Mouse (Mus musculus): ENCODE data around the gene Vmn2r94. TPM values are rescaled to one million over a fixed set of nuclear protein-coding genes. Genes with fewer than 3 reads are reported as not detected.

Vmn2r94 gene
- polyA plus RNA-seq (2014; fragmentation: Illumina TruSeq; extraction: RNeasy Lipid Tissue Mini Kit (QIAGEN cat#74804); ENCODE audit: low read depth, low replicate concordance) = not detected

GRCm38 (mm10) chr17:18277656-18278055, at the start of gene Vmn2r94:
Gene Vmn2r94 (minus strand): TSS chr17:18277756.

GRCm38 (mm10) chr17:18297799-18298198, 20.2 kb upstream of the Vmn2r94 start, which contains the start of gene Vmn2r93:
Gene Vmn2r93 (plus strand): TSS chr17:18298099.

Other genes starting within 250 kb of the Vmn2r94 start
- not detected for gene Vmn2r124, start 228.3 kb downstream of the Vmn2r94 start, polyA plus RNA-seq (2014; fragmentation: Illumina TruSeq; extraction: RNeasy Lipid Tissue Mini Kit (QIAGEN cat#74804); ENCODE audit: low read depth, low replicate concordance)
- gene Vmn2r91, start 192.7 kb downstream of the Vmn2r94 start, polyA plus RNA-seq (2014; fragmentation: Illumina TruSeq; extraction: RNeasy Lipid Tissue Mini Kit (QIAGEN cat#74804); ENCODE audit: low read depth, low replicate concordance) = not detected
- gene Vmn2r92, start 125.9 kb downstream of the Vmn2r94 start, polyA plus RNA-seq (2014; fragmentation: Illumina TruSeq; extraction: RNeasy Lipid Tissue Mini Kit (QIAGEN cat#74804); ENCODE audit: low read depth, low replicate concordance) = not detected
- gene Vmn2r93, start 20.3 kb upstream of the Vmn2r94 start, polyA plus RNA-seq (2014; fragmentation: Illumina TruSeq; extraction: RNeasy Lipid Tissue Mini Kit (QIAGEN cat#74804); ENCODE audit: low read depth, low replicate concordance) = not detected
- gene Vmn2r95, start 146.3 kb upstream of the Vmn2r94 start, polyA plus RNA-seq (2014; fragmentation: Illumina TruSeq; extraction: RNeasy Lipid Tissue Mini Kit (QIAGEN cat#74804); ENCODE audit: low read depth, low replicate concordance) = not detected

Data from liver, adult 10 weeks (tissue).